Mouse (Mus musculus): ENCODE measurements around the gene Ppp3ca. TPM values are rescaled to one million over a fixed set of nuclear protein-coding genes. Genes with fewer than 3 reads are reported as not detected.
A peak's percentile ranks its signal among the peaks of the same experiment; 100 is the strongest.

Gene Ppp3ca
- polyA plus RNA-seq, 2 experiments: 3.9 to 7.4 TPM

DNA sequence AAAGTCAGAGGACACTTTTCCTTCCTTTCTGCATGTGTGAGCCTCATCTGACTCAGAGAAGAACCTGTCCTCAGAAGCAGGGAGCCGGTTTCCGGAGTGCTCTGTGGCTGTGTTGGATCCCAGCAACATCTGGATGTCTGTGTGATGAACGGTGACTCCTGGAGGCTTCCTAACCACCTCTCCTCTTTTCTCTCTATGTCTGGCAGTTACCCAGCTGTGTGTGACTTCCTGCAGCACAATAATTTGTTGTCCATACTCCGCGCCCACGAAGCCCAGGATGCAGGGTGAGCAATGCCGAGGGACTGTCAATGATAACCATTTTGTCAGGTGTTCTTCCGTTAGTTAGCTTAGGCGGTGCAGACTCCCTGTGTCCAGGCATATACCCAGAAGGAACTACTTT lies 217.8 kb downstream of the Ppp3ca start:
- Histone ChIP-seq H3K36me3 (replicated peaks; ENCODE audit: control insufficient read depth, insufficient read depth, low read depth) (no peaks in the 10 kb centered on the region), H3K4me2 (ENCODE audit: low read depth) (no peak overlapping the region), H3K9me3 (ENCODE audit: control insufficient read depth, low read length) (no peaks in the 10 kb centered on the region), H3K27ac (no peak overlapping the region), H3K9ac (replicated peaks) (no peak overlapping the region), H3K4me1 (replicated peaks; ENCODE audit: control insufficient read depth in 2 of 2, insufficient read depth in 2 of 2, low read length in 1 of 2) (no peaks in the 10 kb centered on the region), H3K27me3 (ENCODE audit: control insufficient read depth, insufficient read depth, low read length) (no peaks in the 10 kb centered on the region), H3K4me3 (ENCODE audit: insufficient read depth in 1 of 2, low read depth in 2 of 2, low read length in 2 of 2) (no peak overlapping the region)
- 86% methylated on average over 9 of the region's 9 CpGs for WGBS (ENCODE audit: insufficient replicate concordance)
- TF ChIP-seq CTCF (IDR thresholded peaks at IDR 0.05; ENCODE audit: low read depth) (no peak), EP300 (IDR thresholded peaks at IDR 0.05; ENCODE audit: low read depth) (no peak)
- ATAC-seq (ENCODE audit: insufficient read depth) (no peak), DNase-seq (ENCODE audit: low read depth in 3 of 3, low spot score in 3 of 3) (no peak)

DNA sequence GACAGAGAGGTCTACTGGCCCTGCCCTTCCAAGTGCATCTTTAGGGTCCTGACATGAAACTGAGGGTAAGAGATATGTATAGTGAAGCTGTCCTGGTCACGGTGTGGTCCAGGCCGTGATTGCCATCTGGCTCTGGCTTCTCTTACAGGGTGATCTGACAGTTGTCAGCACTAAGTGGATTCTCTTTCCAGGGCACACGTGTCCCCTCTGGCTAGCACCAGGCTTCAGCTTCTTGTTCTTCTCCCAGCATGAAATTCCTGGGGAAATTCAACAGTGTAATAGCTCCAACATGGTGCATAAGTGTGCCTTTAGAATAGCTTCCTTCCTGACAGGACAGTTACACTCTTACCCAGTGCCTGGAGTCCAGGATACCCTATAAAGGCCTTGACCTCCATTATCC lies 222.2 kb downstream of the Ppp3ca start:
- no peak overlapping the region for H3K27ac ChIP-seq
- no peaks in the 10 kb centered on the region for H3K36me3 ChIP-seq (replicated peaks; ENCODE audit: control insufficient read depth, insufficient read depth, low read depth)
- no peak for TF ChIP-seq CTCF (IDR thresholded peaks at IDR 0.05; ENCODE audit: low read depth)
- TF ChIP-seq EP300 (IDR thresholded peaks at IDR 0.05; ENCODE audit: low read depth): no peak
- no peaks in the 10 kb centered on the region for H3K4me1 ChIP-seq (replicated peaks; ENCODE audit: control insufficient read depth in 2 of 2, insufficient read depth in 2 of 2, low read length in 1 of 2)
- WGBS (ENCODE audit: insufficient replicate concordance): 71% methylated on average over 3 of the region's 3 CpGs
- H3K4me2 ChIP-seq (ENCODE audit: low read depth): no peak overlapping the region
- DNase-seq (ENCODE audit: low read depth in 3 of 3, low spot score in 3 of 3) (no peak), ATAC-seq (ENCODE audit: insufficient read depth) (no peak)
- no peak overlapping the region for H3K9ac ChIP-seq (replicated peaks)
- H3K4me3 ChIP-seq (ENCODE audit: insufficient read depth in 1 of 2, low read depth in 2 of 2, low read length in 2 of 2): no peak overlapping the region
- no peaks in the 10 kb centered on the region for H3K9me3 ChIP-seq (ENCODE audit: control insufficient read depth, low read length)
- H3K27me3 ChIP-seq (ENCODE audit: control insufficient read depth, insufficient read depth, low read length): no peaks in the 10 kb centered on the region

GRCm38 (mm10) chr3:136893596-136894402 lies 223.9 kb downstream of the Ppp3ca start:
- Histone ChIP-seq H3K4me1 (replicated peaks; ENCODE audit: control insufficient read depth in 2 of 2, insufficient read depth in 2 of 2, low read length in 1 of 2) (no peaks in the 10 kb centered on the region), H3K9me3 (ENCODE audit: control insufficient read depth, low read length) (no peaks in the 10 kb centered on the region), H3K9ac (replicated peaks) (no peak overlapping the region), H3K27me3 (ENCODE audit: control insufficient read depth, insufficient read depth, low read length) (no peaks in the 10 kb centered on the region), H3K27ac (no peak overlapping the region), H3K4me3 (ENCODE audit: insufficient read depth in 1 of 2, low read depth in 2 of 2, low read length in 2 of 2) (no peak overlapping the region), H3K36me3 (replicated peaks; ENCODE audit: control insufficient read depth, insufficient read depth, low read depth) (no peaks in the 10 kb centered on the region), H3K4me2 (ENCODE audit: low read depth) (no peak overlapping the region)
- 73% methylated on average over 18 of the region's 18 CpGs for WGBS (ENCODE audit: insufficient replicate concordance)
- DNase-seq (ENCODE audit: low read depth in 3 of 3, low spot score in 3 of 3) (no peak), ATAC-seq (ENCODE audit: insufficient read depth) (no peak)
- TF ChIP-seq EP300 (IDR thresholded peaks at IDR 0.05; ENCODE audit: low read depth): no peak
- TF ChIP-seq CTCF (IDR thresholded peaks at IDR 0.05; ENCODE audit: low read depth): no peak

GRCm38 (mm10) chr3:136895498-136895897 lies 225.6 kb downstream of the Ppp3ca start:
- no peak overlapping the region for H3K27ac ChIP-seq
- H3K36me3 ChIP-seq (replicated peaks; ENCODE audit: control insufficient read depth, insufficient read depth, low read depth): no peaks in the 10 kb centered on the region
- peak in 2 of 3 experiments; percentile 4 to 5 for DNase-seq (ENCODE audit: low read depth in 3 of 3, low spot score in 3 of 3)
- ATAC-seq (ENCODE audit: insufficient read depth): no peak
- H3K4me1 ChIP-seq (replicated peaks; ENCODE audit: control insufficient read depth in 2 of 2, insufficient read depth in 2 of 2, low read length in 1 of 2): no peaks in the 10 kb centered on the region
- H3K9ac ChIP-seq (replicated peaks): no peak overlapping the region
- H3K4me2 ChIP-seq (ENCODE audit: low read depth): no peak overlapping the region
- no peak overlapping the region for H3K4me3 ChIP-seq (ENCODE audit: insufficient read depth in 1 of 2, low read depth in 2 of 2, low read length in 2 of 2)
- H3K9me3 ChIP-seq (ENCODE audit: control insufficient read depth, low read length): no peaks in the 10 kb centered on the region
- TF ChIP-seq EP300 (IDR thresholded peaks at IDR 0.05; ENCODE audit: low read depth) (no peak), CTCF (IDR thresholded peaks at IDR 0.05; ENCODE audit: low read depth) (peak; percentile 64)
- no peaks in the 10 kb centered on the region for H3K27me3 ChIP-seq (ENCODE audit: control insufficient read depth, insufficient read depth, low read length)

GRCm38 (mm10) chr3:136896276-136896675 lies 226.4 kb downstream of the Ppp3ca start:
- 59% methylated on average over 4 of the region's 4 CpGs for WGBS (ENCODE audit: insufficient replicate concordance)
- H3K9me3 ChIP-seq (ENCODE audit: control insufficient read depth, low read length): no peaks in the 10 kb centered on the region
- TF ChIP-seq EP300 (IDR thresholded peaks at IDR 0.05; ENCODE audit: low read depth): no peak
- TF ChIP-seq CTCF (IDR thresholded peaks at IDR 0.05; ENCODE audit: low read depth): no peak

More at GRCm38 (mm10) chr3:136896276-136896675, 226.4 kb downstream of the Ppp3ca start:
- ATAC-seq (ENCODE audit: insufficient read depth) (no peak), DNase-seq (ENCODE audit: low read depth in 3 of 3, low spot score in 3 of 3) (no peak)
- no peak overlapping the region for H3K27ac ChIP-seq
- no peaks in the 10 kb centered on the region for H3K4me1 ChIP-seq (replicated peaks; ENCODE audit: control insufficient read depth in 2 of 2, insufficient read depth in 2 of 2, low read length in 1 of 2)
- H3K36me3 ChIP-seq (replicated peaks; ENCODE audit: control insufficient read depth, insufficient read depth, low read depth): no peaks in the 10 kb centered on the region
- H3K9ac ChIP-seq (replicated peaks): no peak overlapping the region
- H3K4me2 ChIP-seq (ENCODE audit: low read depth): no peak overlapping the region
- H3K4me3 ChIP-seq (ENCODE audit: insufficient read depth in 1 of 2, low read depth in 2 of 2, low read length in 2 of 2): no peak overlapping the region
- no peaks in the 10 kb centered on the region for H3K27me3 ChIP-seq (ENCODE audit: control insufficient read depth, insufficient read depth, low read length)

Measured in liver, embryonic 14.5 days (tissue).